Mouse (Mus musculus): ENCODE results near the gene Dip2c. TPM values are rescaled to one million over a fixed set of nuclear protein-coding genes. Genes with fewer than 3 reads are reported as not detected.
A peak's percentile ranks its signal among the peaks of the same experiment; 100 is the strongest.

The Dip2c gene
- polyA plus RNA-seq, 1 experiment from 2014 or later, result 4.4 TPM

- H3K27ac ChIP-seq (ENCODE audit: low read depth, low read length), result no peak overlapping the region
- H3K27me3 ChIP-seq (ENCODE audit: control insufficient read depth, insufficient read depth, low read length), result no peaks in the 10 kb centered on the region
- no peak overlapping the region for H3K4me2 ChIP-seq
- no peak overlapping the region for H3K9ac ChIP-seq (ENCODE audit: low read depth, low read length)
- ATAC-seq (replicated peaks; ENCODE audit: insufficient number of reproducible peaks, low FRiP score, low TSS enrichment), result no peak
- WGBS (ENCODE audit: insufficient replicate concordance), result 79% methylated on average over 4 of the region's 4 CpGs
- no peak overlapping the region for H3K4me3 ChIP-seq (ENCODE audit: low read depth, low read length)
- no peaks in the 10 kb centered on the region for H3K9me3 ChIP-seq (replicated peaks; ENCODE audit: control insufficient read depth, low read length)
- H3K4me1 ChIP-seq (ENCODE audit: control insufficient read depth, insufficient read depth, low read length), result peaks cover 3% of the 10 kb centered on the region; the same call in 1 of the 2 replicates
- no peaks in the 10 kb centered on the region for H3K36me3 ChIP-seq (ENCODE audit: control insufficient read depth, insufficient read depth, low read length)
These were observed 166.7 kb downstream of the Dip2c start for GRCm38 (mm10) chr13:9443066-9443465.

DNA sequence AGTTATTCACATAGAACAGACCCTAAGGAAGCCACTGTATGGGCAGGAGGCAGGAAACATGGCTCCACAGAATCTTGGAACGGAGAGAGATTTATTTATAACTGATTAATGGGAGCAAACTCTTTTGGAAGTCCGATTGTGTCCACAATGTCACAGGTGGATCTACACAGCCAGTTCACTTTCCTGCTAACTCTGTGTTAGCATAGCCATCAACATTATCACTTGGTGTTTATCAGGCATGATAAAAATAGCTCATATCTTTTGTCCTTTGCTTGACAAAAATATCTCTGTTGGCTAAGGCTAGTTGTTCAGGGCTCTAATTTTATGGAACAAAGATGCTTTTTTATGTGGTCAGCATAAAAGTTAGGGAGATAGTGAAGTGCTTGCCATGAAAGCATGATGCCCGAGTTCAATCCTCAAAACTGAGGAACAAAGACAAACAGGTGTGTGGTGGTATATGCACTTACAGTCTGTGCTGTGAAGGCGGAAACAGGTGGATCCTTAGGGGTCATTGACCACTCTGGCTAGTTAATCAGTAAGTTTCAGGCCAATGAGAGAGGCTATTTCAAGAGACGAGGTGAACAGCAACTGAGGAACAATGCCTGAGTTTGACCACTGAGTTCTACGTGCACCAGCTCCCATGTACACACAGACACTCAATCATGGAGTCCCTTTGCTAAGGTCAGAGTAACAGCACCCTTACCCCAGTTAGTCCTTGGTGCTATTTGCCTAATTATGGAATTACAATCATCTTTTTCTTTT, 169.4 kb downstream of the Dip2c start:
- WGBS (ENCODE audit: insufficient replicate concordance), result 57% methylated on average over 6 of the region's 6 CpGs
- no peak overlapping the region for H3K4me2 ChIP-seq
- H3K9me3 ChIP-seq (replicated peaks; ENCODE audit: control insufficient read depth, low read length), result no peaks in the 10 kb centered on the region
- H3K9ac ChIP-seq (ENCODE audit: low read depth, low read length), result no peak overlapping the region
- H3K4me3 ChIP-seq (ENCODE audit: low read depth, low read length), result no peak overlapping the region
- H3K27me3 ChIP-seq (ENCODE audit: control insufficient read depth, insufficient read depth, low read length), result no peaks in the 10 kb centered on the region
- H3K36me3 ChIP-seq (ENCODE audit: control insufficient read depth, insufficient read depth, low read length), result no peaks in the 10 kb centered on the region
- H3K4me1 ChIP-seq (ENCODE audit: control insufficient read depth, insufficient read depth, low read length), result peaks cover 6% of the 10 kb centered on the region
- ATAC-seq (replicated peaks; ENCODE audit: insufficient number of reproducible peaks, low FRiP score, low TSS enrichment), result no peak
- no peak overlapping the region; the same call in 1 of the 2 replicates for H3K27ac ChIP-seq (ENCODE audit: low read depth, low read length)

DNA sequence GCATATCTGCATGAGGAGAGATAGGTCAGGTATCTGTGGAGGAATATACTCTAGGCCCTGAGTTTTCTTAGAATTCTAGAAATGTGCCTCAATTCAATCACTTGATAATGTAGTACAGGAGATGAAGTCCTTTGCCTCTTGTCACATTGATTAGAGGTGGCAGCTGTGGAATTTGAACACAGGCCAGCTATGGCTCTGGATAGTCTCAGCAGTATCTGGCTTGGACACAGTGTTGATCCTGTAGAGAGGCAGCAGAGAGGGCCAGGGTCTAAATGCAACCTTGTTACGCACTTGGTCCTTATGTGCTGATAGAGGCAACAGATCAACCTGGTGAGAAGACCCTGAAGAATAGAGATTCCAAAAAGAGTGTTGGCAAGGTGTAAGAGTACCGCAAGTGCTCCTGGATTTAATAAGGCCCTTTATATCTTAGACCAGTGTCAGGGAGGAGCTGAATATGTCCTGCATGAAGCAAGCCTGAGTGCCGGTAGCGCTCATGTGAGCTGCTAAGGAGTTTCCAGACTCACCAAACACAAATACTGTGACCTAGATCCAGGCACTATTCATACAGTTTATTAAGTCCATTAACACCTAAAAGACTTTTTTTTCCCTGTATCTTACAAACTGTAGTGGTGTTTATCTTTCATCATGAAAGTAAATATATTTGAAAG, 170.3 kb downstream of the Dip2c start:
- Histone ChIP-seq H3K4me1 (ENCODE audit: control insufficient read depth, insufficient read depth, low read length) (peaks cover 6% of the 10 kb centered on the region), H3K9ac (ENCODE audit: low read depth, low read length) (no peak overlapping the region), H3K36me3 (ENCODE audit: control insufficient read depth, insufficient read depth, low read length) (no peaks in the 10 kb centered on the region), H3K27ac (ENCODE audit: low read depth, low read length) (0 out of 2 replicates have a peak overlapping the region, but pooled peaks have one; percentile 54), H3K9me3 (replicated peaks; ENCODE audit: control insufficient read depth, low read length) (no peaks in the 10 kb centered on the region), H3K4me3 (ENCODE audit: low read depth, low read length) (no peak overlapping the region), H3K4me2 (no peak overlapping the region), H3K27me3 (ENCODE audit: control insufficient read depth, insufficient read depth, low read length) (no peaks in the 10 kb centered on the region)
- ATAC-seq (replicated peaks; ENCODE audit: insufficient number of reproducible peaks, low FRiP score, low TSS enrichment), result peak; percentile 55; the same call in 1 of the 2 replicates
- WGBS (ENCODE audit: insufficient replicate concordance), result 48% methylated on average over 4 of the region's 4 CpGs

DNA sequence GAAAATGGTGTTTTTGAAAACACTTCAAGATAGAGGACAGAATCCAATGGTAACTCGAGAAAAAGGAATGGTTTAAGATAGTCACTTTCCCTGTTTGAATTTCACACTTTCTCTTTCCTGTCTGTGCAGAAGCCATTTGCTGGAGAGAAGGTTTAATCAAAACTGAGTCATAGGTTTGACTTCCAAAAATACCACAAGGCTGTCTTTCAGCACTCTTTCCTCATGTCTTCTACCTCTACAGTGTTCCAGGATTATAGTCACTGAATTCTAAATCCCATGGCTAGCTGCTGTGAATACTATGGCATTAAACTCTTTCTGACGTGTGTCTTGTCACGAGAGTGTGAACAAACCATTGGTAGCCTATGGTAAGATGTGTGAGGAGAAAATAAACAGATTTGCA, 173.9 kb downstream of the Dip2c start:
- no peak overlapping the region for H3K9ac ChIP-seq (ENCODE audit: low read depth, low read length)
- ATAC-seq (replicated peaks; ENCODE audit: insufficient number of reproducible peaks, low FRiP score, low TSS enrichment), result no peak
- H3K27ac ChIP-seq (ENCODE audit: low read depth, low read length), result no peak overlapping the region
- no peaks in the 10 kb centered on the region for H3K9me3 ChIP-seq (replicated peaks; ENCODE audit: control insufficient read depth, low read length)
- no peak overlapping the region for H3K4me3 ChIP-seq (ENCODE audit: low read depth, low read length)
- H3K4me2 ChIP-seq, result no peak overlapping the region
- 54% methylated on average over 3 of the region's 3 CpGs for WGBS (ENCODE audit: insufficient replicate concordance)
- peaks cover 8% of the 10 kb centered on the region for H3K4me1 ChIP-seq (ENCODE audit: control insufficient read depth, insufficient read depth, low read length)
- H3K36me3 ChIP-seq (ENCODE audit: control insufficient read depth, insufficient read depth, low read length), result no peaks in the 10 kb centered on the region
- H3K27me3 ChIP-seq (ENCODE audit: control insufficient read depth, insufficient read depth, low read length), result no peaks in the 10 kb centered on the region

- no peaks in the 10 kb centered on the region for H3K9me3 ChIP-seq (replicated peaks; ENCODE audit: control insufficient read depth, low read length)
- WGBS (ENCODE audit: insufficient replicate concordance), result 68% methylated on average over 3 of the region's 3 CpGs
- ATAC-seq (replicated peaks; ENCODE audit: insufficient number of reproducible peaks, low FRiP score, low TSS enrichment), result no peak
- H3K4me2 ChIP-seq, result no peak overlapping the region
- no peaks in the 10 kb centered on the region for H3K36me3 ChIP-seq (ENCODE audit: control insufficient read depth, insufficient read depth, low read length)
- no peaks in the 10 kb centered on the region for H3K27me3 ChIP-seq (ENCODE audit: control insufficient read depth, insufficient read depth, low read length)
- no peak overlapping the region for H3K4me3 ChIP-seq (ENCODE audit: low read depth, low read length)
- H3K9ac ChIP-seq (ENCODE audit: low read depth, low read length), result no peak overlapping the region
- peaks cover 8% of the 10 kb centered on the region for H3K4me1 ChIP-seq (ENCODE audit: control insufficient read depth, insufficient read depth, low read length)
- H3K27ac ChIP-seq (ENCODE audit: low read depth, low read length), result no peak overlapping the region
These were observed 175.6 kb downstream of the Dip2c start for GRCm38 (mm10) chr13:9451952-9452351.

DNA sequence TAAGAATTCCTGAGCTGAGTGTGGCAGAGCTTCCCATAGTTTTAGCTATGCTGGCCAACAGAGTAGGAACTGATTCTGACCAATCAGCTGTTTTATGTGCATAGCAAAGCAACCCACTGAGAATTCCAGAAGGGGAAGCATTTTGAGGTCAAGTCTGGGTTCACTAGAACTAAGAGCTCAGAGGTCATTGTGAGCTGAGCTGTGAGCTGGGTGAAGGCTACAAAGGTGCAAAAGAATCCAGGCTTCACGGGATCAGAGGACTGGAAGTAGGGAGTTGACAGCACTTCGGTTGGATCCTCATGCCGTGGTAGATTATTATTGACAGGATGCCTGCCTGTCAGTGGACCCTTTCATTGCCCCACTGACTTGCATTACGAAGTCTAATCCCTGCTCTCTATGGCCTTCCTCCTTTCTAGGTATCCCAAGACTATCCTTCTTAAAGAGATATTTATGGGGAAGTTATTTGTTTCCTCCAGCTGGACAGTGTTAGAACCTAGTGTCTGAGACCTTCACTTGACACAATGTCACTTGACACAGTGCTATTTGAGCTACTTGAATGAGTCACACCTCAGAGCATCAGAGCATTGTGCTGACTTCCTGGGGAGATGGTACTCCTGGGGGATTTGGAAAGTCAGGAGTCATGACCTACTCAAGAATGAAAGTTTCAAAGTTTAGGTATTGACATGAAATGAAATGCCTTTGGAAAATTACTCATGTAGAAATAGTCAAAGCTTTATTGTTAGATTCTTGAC, 178.3 kb downstream of the Dip2c start:
- Histone ChIP-seq H3K27ac (ENCODE audit: low read depth, low read length) (peak overlapping the region; percentile 29; the same call in 1 of the 2 replicates), H3K4me2 (no peak overlapping the region), H3K9ac (ENCODE audit: low read depth, low read length) (no peak overlapping the region), H3K4me1 (ENCODE audit: control insufficient read depth, insufficient read depth, low read length) (peaks cover 8% of the 10 kb centered on the region), H3K27me3 (ENCODE audit: control insufficient read depth, insufficient read depth, low read length) (no peaks in the 10 kb centered on the region), H3K4me3 (ENCODE audit: low read depth, low read length) (no peak overlapping the region), H3K9me3 (replicated peaks; ENCODE audit: control insufficient read depth, low read length) (no peaks in the 10 kb centered on the region), H3K36me3 (ENCODE audit: control insufficient read depth, insufficient read depth, low read length) (no peaks in the 10 kb centered on the region)
- ATAC-seq (replicated peaks; ENCODE audit: insufficient number of reproducible peaks, low FRiP score, low TSS enrichment), result peak; percentile 39; the same call in 1 of the 2 replicates
- WGBS (ENCODE audit: insufficient replicate concordance), result 41% methylated on average over 4 of the region's 4 CpGs

GRCm38 (mm10) chr13:9455979-9456378, 179.7 kb downstream of the Dip2c start:
- Histone ChIP-seq H3K4me3 (ENCODE audit: low read depth, low read length) (no peak overlapping the region), H3K27ac (ENCODE audit: low read depth, low read length) (no peak overlapping the region), H3K4me2 (no peak overlapping the region), H3K9me3 (replicated peaks; ENCODE audit: control insufficient read depth, low read length) (no peaks in the 10 kb centered on the region), H3K9ac (ENCODE audit: low read depth, low read length) (no peak overlapping the region), H3K4me1 (ENCODE audit: control insufficient read depth, insufficient read depth, low read length) (peaks cover 6% of the 10 kb centered on the region), H3K36me3 (ENCODE audit: control insufficient read depth, insufficient read depth, low read length) (no peaks in the 10 kb centered on the region), H3K27me3 (ENCODE audit: control insufficient read depth, insufficient read depth, low read length) (no peaks in the 10 kb centered on the region)
- no peak for ATAC-seq (replicated peaks; ENCODE audit: insufficient number of reproducible peaks, low FRiP score, low TSS enrichment)
- 74% methylated on average over 1 of the region's 1 CpGs for WGBS (ENCODE audit: insufficient replicate concordance)

GRCm38 (mm10) chr13:9457420-9458308, 181.3 kb downstream of the Dip2c start:
- no peak overlapping the region for H3K4me3 ChIP-seq (ENCODE audit: low read depth, low read length)
- H3K27ac ChIP-seq (ENCODE audit: low read depth, low read length), result no peak overlapping the region
- H3K4me2 ChIP-seq, result no peak overlapping the region
- no peaks in the 10 kb centered on the region for H3K9me3 ChIP-seq (replicated peaks; ENCODE audit: control insufficient read depth, low read length)
- 87% methylated on average over 8 of the region's 8 CpGs for WGBS (ENCODE audit: insufficient replicate concordance)
- no peaks in the 10 kb centered on the region for H3K36me3 ChIP-seq (ENCODE audit: control insufficient read depth, insufficient read depth, low read length)
- no peak for ATAC-seq (replicated peaks; ENCODE audit: insufficient number of reproducible peaks, low FRiP score, low TSS enrichment)
- no peak overlapping the region for H3K9ac ChIP-seq (ENCODE audit: low read depth, low read length)
- H3K27me3 ChIP-seq (ENCODE audit: control insufficient read depth, insufficient read depth, low read length), result no peaks in the 10 kb centered on the region
- peaks cover 6% of the 10 kb centered on the region for H3K4me1 ChIP-seq (ENCODE audit: control insufficient read depth, insufficient read depth, low read length)

Measured in heart, embryonic 11.5 days (tissue).